Mouse (Mus musculus): Measurements from ENCODE around the gene Myo3b. TPM values are rescaled to one million over a fixed set of nuclear protein-coding genes. Genes with fewer than 3 reads are reported as not detected.

The Myo3b gene
- polyA plus RNA-seq, 1 experiment from 2014 or later = 0.07 TPM

DNA sequence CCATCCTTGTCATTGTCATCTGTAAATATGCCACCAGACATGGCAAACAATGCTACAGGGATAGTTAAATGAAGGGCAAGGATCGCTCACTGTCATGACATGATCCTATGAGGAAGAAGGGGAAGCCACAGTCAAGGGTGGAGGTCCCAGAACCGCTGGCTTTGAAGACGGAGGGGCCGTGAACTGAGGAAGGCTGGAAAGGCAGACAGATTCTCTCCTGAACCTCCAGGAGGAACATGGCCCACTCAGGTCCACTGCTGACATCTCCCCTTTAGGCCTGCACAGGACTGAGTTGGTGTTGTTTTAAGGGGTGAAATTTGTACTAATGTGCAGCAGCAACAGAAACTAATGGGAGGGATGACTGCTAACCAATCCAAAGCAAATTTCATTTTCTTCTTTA, 19.3 kb downstream of the Myo3b start:
- Histone ChIP-seq H3K9ac (ENCODE audit: low read depth, low read length) (no peak overlapping the region), H3K9me3 (ENCODE audit: control insufficient read depth, low read length) (no peaks in the 10 kb centered on the region), H3K27ac (ENCODE audit: low read length) (no peak overlapping the region), H3K36me3 (ENCODE audit: control insufficient read depth, insufficient read depth, low read length) (no peaks in the 10 kb centered on the region), H3K27me3 (replicated peaks; ENCODE audit: control insufficient read depth, insufficient read depth, low read length) (no peaks in the 10 kb centered on the region), H3K4me3 (ENCODE audit: low read length) (no peak overlapping the region), H3K4me2 (ENCODE audit: low read depth, low read length) (no peak overlapping the region), H3K4me1 (ENCODE audit: control insufficient read depth, insufficient read depth, low read length) (no peaks in the 10 kb centered on the region)
- WGBS = 83% methylated on average over 4 of the region's 4 CpGs
- ATAC-seq = no peak

DNA sequence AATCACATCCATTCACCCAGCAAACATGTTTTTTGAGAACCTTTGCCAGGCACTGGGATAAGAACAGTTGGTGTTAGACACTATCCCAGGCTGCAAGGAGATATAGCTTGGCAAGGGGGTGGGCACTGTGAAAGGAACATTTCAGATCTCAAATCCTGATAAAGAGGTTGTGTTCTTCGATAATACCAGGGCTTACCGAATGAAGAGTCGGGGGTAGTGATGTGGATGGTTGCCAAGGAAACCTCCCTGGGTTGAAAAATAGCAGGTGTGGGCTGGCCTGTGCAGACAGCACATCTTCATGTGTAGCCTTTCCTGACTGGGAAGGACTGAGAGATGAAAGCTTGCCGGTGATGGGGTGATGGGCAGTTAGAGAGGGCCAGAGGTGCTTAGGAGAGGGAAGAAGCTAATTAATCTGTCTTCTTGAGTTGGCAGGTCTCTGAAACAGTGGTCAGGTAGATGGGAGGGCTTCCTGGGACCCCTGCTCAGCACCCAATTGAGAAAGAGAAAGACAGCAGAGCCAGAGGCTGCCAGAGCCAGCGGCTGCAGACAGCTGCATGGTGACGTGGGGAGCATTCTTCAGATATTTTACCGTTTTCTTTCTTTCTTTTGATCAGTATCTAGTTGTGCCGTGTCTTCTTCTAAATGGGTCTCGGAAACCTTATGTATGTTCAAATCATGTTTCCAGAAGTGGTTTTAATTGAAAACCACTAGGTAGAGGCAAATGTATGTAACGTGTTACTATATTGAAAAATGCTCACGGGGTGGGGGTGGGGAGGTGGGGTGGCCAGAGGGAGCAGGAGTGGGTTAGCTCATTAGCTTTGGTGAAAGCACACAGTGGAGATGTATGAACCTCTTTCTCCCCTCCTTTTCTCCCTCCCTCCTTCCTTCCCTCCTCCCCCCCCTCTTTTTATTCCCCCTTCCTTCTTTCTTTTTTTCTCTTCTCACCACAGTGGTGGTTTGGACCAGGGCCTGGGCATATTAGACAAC, 21.7 kb downstream of the Myo3b start:
- H3K4me2 ChIP-seq (ENCODE audit: low read depth, low read length) = no peak overlapping the region
- no peak for ATAC-seq
- no peaks in the 10 kb centered on the region for H3K27me3 ChIP-seq (replicated peaks; ENCODE audit: control insufficient read depth, insufficient read depth, low read length)
- no peaks in the 10 kb centered on the region for H3K4me1 ChIP-seq (ENCODE audit: control insufficient read depth, insufficient read depth, low read length)
- no peak overlapping the region for H3K4me3 ChIP-seq (ENCODE audit: low read length)
- H3K9ac ChIP-seq (ENCODE audit: low read depth, low read length) = no peak overlapping the region
- H3K27ac ChIP-seq (ENCODE audit: low read length) = no peak overlapping the region
- no peaks in the 10 kb centered on the region for H3K9me3 ChIP-seq (ENCODE audit: control insufficient read depth, low read length)
- H3K36me3 ChIP-seq (ENCODE audit: control insufficient read depth, insufficient read depth, low read length) = no peaks in the 10 kb centered on the region
- 56% methylated on average over 11 of the region's 11 CpGs for WGBS

DNA sequence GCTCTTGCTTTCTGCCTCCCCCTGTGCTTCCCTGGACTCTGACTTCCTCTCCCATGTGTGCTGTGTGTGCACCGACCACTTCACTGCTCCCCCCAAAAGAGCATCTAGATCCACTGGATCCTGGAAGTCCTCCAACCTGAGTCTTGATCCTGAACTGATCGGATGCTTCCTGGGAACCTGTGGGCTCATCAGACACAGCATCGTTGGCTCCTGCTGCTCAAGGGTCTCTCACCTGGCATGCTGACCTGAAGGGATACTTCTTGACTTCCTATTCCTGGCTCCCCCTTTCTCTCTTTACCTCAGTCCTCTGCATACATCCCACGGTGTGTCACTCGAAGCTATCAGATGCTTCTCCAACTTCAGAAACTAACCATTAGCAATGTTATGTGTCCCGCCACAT, 26.2 kb downstream of the Myo3b start:
- Histone ChIP-seq H3K27ac (ENCODE audit: low read length) (no peak overlapping the region), H3K9me3 (ENCODE audit: control insufficient read depth, low read length) (no peaks in the 10 kb centered on the region), H3K4me3 (ENCODE audit: low read length) (no peak overlapping the region), H3K36me3 (ENCODE audit: control insufficient read depth, insufficient read depth, low read length) (no peaks in the 10 kb centered on the region), H3K27me3 (replicated peaks; ENCODE audit: control insufficient read depth, insufficient read depth, low read length) (no peaks in the 10 kb centered on the region), H3K9ac (ENCODE audit: low read depth, low read length) (no peak overlapping the region), H3K4me2 (ENCODE audit: low read depth, low read length) (no peak overlapping the region), H3K4me1 (ENCODE audit: control insufficient read depth, insufficient read depth, low read length) (peaks cover 3% of the 10 kb centered on the region; the same call in 1 of the 2 replicates)
- no peak for ATAC-seq
- WGBS = 83% methylated on average over 6 of the region's 6 CpGs

DNA sequence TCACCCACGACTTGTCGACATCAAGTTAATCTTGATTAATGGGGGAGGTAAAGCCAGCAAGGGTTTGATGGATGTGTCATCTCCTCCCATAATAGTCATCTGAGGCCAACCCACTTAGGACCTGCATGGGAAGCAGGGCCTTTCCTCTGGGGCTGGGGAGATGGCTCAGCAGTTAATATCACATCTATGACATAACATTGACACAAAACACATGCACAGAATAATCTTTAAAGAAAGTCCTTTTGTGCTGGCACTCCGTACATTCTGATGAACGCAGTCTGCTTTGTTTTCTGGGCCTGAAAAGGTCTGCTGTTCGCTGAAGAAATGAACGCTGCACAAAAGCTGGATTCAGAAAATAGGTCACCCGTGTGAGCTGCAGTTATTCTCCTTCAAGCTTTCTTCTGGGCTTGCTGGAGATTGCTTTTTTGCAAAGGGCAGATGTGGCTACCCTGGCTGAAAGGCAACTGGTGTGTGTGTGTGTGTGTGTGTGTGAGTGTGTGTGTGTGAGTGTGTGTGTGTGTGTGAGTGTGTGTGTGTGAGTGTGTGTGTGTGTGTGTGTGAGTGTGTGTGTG, 26.9 kb downstream of the Myo3b start:
- Histone ChIP-seq H3K36me3 (ENCODE audit: control insufficient read depth, insufficient read depth, low read length) (no peaks in the 10 kb centered on the region), H3K9me3 (ENCODE audit: control insufficient read depth, low read length) (no peaks in the 10 kb centered on the region), H3K4me3 (ENCODE audit: low read length) (no peak overlapping the region), H3K9ac (ENCODE audit: low read depth, low read length) (no peak overlapping the region), H3K4me2 (ENCODE audit: low read depth, low read length) (no peak overlapping the region), H3K27me3 (replicated peaks; ENCODE audit: control insufficient read depth, insufficient read depth, low read length) (no peaks in the 10 kb centered on the region), H3K27ac (ENCODE audit: low read length) (no peak overlapping the region), H3K4me1 (ENCODE audit: control insufficient read depth, insufficient read depth, low read length) (peaks cover 4% of the 10 kb centered on the region; the same call in 1 of the 2 replicates)
- ATAC-seq = no peak
- 68% methylated on average over 7 of the region's 7 CpGs for WGBS

DNA sequence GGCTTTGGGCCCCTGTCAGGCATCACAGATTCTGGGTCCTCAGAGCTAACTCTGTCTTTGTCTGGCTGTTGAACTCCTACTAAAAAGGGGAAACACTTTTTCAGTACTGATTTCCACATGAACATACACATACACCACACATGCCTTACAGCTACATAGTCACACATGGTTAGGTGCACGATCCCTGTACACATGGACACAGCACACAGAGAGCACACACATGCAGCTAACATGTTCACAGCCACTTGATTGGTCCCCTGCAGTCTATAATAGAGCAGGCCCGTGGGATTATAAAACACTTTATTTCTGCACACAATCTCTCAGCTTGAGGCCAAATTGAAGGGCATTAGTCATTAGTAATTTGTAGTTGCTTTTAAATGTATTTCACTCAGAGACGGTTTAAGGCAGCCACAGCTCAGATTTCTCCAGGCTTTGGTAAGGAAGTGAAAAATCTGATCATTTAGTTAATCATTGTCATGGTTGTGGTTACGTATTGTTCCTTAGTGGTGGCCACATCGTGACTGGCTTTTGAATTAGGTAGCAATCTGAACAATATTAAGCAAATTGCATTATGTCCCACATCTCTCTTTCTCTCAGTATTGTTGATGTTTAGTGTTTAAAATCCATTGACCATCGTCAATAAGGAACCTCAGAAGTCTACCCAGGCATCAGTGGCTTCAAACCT, 27.6 kb downstream of the Myo3b start:
- no peak overlapping the region for H3K9ac ChIP-seq (ENCODE audit: low read depth, low read length)
- no peaks in the 10 kb centered on the region for H3K36me3 ChIP-seq (ENCODE audit: control insufficient read depth, insufficient read depth, low read length)
- WGBS = 65% methylated on average over 6 of the region's 6 CpGs
- H3K4me1 ChIP-seq (ENCODE audit: control insufficient read depth, insufficient read depth, low read length) = peaks cover 4% of the 10 kb centered on the region; the same call in 1 of the 2 replicates
- H3K4me2 ChIP-seq (ENCODE audit: low read depth, low read length) = no peak overlapping the region
- H3K9me3 ChIP-seq (ENCODE audit: control insufficient read depth, low read length) = no peaks in the 10 kb centered on the region
- no peaks in the 10 kb centered on the region for H3K27me3 ChIP-seq (replicated peaks; ENCODE audit: control insufficient read depth, insufficient read depth, low read length)
- no peak overlapping the region for H3K27ac ChIP-seq (ENCODE audit: low read length)
- no peak overlapping the region for H3K4me3 ChIP-seq (ENCODE audit: low read length)
- peak; percentile 56; the same call in 1 of the 2 replicates for ATAC-seq

DNA sequence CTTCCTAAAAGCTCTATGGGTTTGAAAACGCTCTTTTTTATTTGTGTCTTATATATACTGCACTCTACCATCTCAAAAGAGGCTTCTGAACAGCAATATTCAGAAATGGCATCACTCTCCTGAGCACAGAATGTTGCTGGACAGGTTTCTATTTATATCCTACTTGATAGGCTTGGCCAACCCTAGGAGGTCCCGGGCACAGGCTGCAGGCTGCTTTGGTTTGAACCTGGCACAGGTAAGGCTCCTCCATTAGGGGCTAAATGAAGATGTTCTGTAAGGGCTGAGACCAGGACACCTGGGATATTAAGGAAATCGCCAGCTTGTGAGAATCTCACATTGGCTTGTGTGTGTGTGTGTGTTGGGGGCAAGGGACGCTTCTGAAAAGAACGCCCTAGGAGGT, 30.9 kb downstream of the Myo3b start:
- WGBS = 79% methylated on average over 5 of the region's 5 CpGs
- no peaks in the 10 kb centered on the region for H3K36me3 ChIP-seq (ENCODE audit: control insufficient read depth, insufficient read depth, low read length)
- peaks cover 4% of the 10 kb centered on the region; the same call in 1 of the 2 replicates for H3K4me1 ChIP-seq (ENCODE audit: control insufficient read depth, insufficient read depth, low read length)
- H3K9ac ChIP-seq (ENCODE audit: low read depth, low read length) = no peak overlapping the region
- no peaks in the 10 kb centered on the region for H3K9me3 ChIP-seq (ENCODE audit: control insufficient read depth, low read length)
- ATAC-seq = peak; percentile 68
- H3K27me3 ChIP-seq (replicated peaks; ENCODE audit: control insufficient read depth, insufficient read depth, low read length) = no peaks in the 10 kb centered on the region
- no peak overlapping the region for H3K4me3 ChIP-seq (ENCODE audit: low read length)
- H3K4me2 ChIP-seq (ENCODE audit: low read depth, low read length) = no peak overlapping the region
- H3K27ac ChIP-seq (ENCODE audit: low read length) = no peak overlapping the region

DNA sequence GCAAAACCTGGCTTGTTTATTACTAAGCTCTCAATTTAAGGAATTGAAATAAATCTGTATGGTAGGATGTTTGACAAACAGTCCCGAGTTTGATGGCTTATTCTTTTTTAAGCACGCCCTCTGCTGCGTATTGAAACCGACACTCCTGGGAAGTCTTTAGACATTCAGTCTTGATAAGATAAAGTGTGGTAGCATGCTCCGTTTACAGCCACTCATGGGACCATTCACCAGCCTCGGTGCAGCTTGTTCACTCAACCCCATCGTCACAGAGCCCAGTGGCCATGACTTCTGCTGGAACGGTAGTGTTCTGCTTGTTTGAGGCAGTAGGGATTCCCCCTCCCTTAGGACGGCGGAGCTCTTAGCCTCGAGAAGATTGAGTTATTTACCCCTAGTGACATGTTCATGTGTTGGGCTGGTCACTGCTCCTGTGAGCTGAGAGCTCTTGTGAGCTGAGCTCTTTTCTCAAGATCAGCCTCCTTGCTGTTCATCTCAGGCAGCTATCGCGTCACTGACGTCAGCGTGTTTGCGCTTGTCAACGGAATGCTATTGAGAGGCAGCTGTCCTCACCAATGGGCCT, 44.6 kb downstream of the Myo3b start:
- H3K4me2 ChIP-seq (ENCODE audit: low read depth, low read length) = peak overlapping the region; percentile 49
- H3K4me1 ChIP-seq (ENCODE audit: control insufficient read depth, insufficient read depth, low read length) = no peaks in the 10 kb centered on the region
- ATAC-seq = peak; percentile 68; the same call in 1 of the 2 replicates
- H3K27ac ChIP-seq (ENCODE audit: low read length) = no peak overlapping the region
- 50% methylated on average over 17 of the region's 17 CpGs for WGBS
- H3K4me3 ChIP-seq (ENCODE audit: low read length) = peak overlapping the region; percentile 12; the same call in 1 of the 2 replicates
- no peaks in the 10 kb centered on the region for H3K36me3 ChIP-seq (ENCODE audit: control insufficient read depth, insufficient read depth, low read length)
- H3K9me3 ChIP-seq (ENCODE audit: control insufficient read depth, low read length) = no peaks in the 10 kb centered on the region
- no peaks in the 10 kb centered on the region; the same call in 1 of the 2 replicates for H3K27me3 ChIP-seq (replicated peaks; ENCODE audit: control insufficient read depth, insufficient read depth, low read length)
- no peak overlapping the region for H3K9ac ChIP-seq (ENCODE audit: low read depth, low read length)

DNA sequence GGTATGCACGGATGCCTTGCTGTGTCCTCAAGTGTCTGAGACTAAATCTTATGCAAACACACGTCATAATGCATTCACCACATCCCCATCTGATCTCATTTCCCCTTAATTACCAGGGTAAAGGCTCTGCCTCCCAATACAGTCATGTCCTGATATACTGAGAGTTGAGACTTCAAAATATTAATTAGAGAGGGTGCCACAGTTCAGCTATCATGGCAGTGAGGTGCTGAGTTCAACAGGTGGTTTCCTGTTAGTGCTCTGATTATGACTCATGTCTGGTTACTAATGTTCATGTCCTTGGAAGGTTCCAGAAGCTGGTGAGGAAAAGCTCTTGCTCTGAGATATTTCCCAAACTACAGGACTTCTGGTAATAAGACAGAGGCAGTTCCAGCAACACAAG, 52.3 kb downstream of the Myo3b start:
- H3K36me3 ChIP-seq (ENCODE audit: control insufficient read depth, insufficient read depth, low read length) = no peaks in the 10 kb centered on the region
- H3K27me3 ChIP-seq (replicated peaks; ENCODE audit: control insufficient read depth, insufficient read depth, low read length) = no peaks in the 10 kb centered on the region
- no peak overlapping the region for H3K4me2 ChIP-seq (ENCODE audit: low read depth, low read length)
- no peaks in the 10 kb centered on the region for H3K9me3 ChIP-seq (ENCODE audit: control insufficient read depth, low read length)
- no peak for ATAC-seq
- H3K4me3 ChIP-seq (ENCODE audit: low read length) = no peak overlapping the region
- H3K4me1 ChIP-seq (ENCODE audit: control insufficient read depth, insufficient read depth, low read length) = peaks cover 3% of the 10 kb centered on the region; the same call in 1 of the 2 replicates
- no peak overlapping the region for H3K9ac ChIP-seq (ENCODE audit: low read depth, low read length)
- 59% methylated on average over 2 of the region's 2 CpGs for WGBS
- H3K27ac ChIP-seq (ENCODE audit: low read length) = no peak overlapping the region
